Mouse (Mus musculus): ENCODE data around the gene Kdelc2. TPM values are rescaled to one million over a fixed set of nuclear protein-coding genes. Genes with fewer than 3 reads are reported as not detected.

The Kdelc2 gene
- polyA plus RNA-seq, 1 experiment from 2014 or later: 8.3 TPM

DNA sequence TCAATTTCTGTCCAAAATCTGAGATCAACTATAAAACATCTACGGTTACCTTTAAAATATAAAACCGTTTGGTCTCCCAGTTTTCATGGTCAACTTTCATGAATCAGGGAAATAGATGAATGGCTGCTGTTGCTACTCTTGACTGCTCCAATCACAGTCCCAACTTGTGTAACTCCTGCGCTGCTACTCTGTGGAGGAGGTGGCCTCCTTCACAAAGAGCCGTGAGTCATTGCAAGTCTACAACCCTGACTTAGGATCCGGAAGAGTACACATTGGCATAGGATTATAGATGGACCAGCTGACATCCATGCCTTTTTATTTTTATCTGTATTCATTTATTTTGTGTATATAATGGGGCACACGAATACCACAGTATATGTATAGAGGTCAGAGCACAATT is 31.9 kb upstream of the Kdelc2 start:
- Histone ChIP-seq H3K36me3 (no peaks in the 10 kb centered on the region), H3K4me2 (no peak overlapping the region), H3K9me3 (0 out of 2 replicates have a peak, but pooled peaks cover 8% of the 10 kb centered on the region), H3K9ac (no peak overlapping the region), H3K4me1 (replicated peaks) (no peaks in the 10 kb centered on the region), H3K4me3 (no peak overlapping the region), H3K27ac (replicated peaks) (no peak overlapping the region), H3K27me3 (no peaks in the 10 kb centered on the region)
- WGBS: 92% methylated on average over 6 of the region's 6 CpGs
- ATAC-seq (ENCODE audit: low read depth): no peak

DNA sequence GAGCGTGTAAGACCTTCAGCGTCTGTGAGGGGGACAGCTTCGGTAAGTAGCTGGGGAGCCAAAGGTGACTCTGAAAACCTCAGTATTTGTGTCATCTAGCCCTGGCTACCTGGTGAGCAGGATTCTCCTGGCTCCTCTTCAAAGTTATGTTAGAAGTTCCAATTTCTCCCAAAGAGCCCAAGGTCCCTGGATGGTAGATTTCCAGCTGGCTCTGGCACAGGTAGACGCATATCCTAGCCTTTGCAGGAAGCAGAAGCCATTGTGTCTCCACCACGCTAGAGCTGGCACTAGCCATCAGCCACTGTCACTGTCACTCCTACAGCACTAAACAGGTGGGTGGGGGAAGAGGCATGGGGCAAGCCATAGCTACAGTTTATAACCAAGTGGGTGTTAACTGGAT is 30.7 kb upstream of the Kdelc2 start:
- no peak overlapping the region for H3K9ac ChIP-seq
- no peak overlapping the region for H3K4me2 ChIP-seq
- 89% methylated on average over 5 of the region's 5 CpGs for WGBS
- 0 out of 2 replicates have a peak, but pooled peaks cover 8% of the 10 kb centered on the region for H3K9me3 ChIP-seq
- H3K27me3 ChIP-seq: no peaks in the 10 kb centered on the region
- no peaks in the 10 kb centered on the region for H3K36me3 ChIP-seq
- H3K4me3 ChIP-seq: no peak overlapping the region
- H3K4me1 ChIP-seq (replicated peaks): no peaks in the 10 kb centered on the region
- ATAC-seq (ENCODE audit: low read depth): no peak
- no peak overlapping the region for H3K27ac ChIP-seq (replicated peaks)

DNA sequence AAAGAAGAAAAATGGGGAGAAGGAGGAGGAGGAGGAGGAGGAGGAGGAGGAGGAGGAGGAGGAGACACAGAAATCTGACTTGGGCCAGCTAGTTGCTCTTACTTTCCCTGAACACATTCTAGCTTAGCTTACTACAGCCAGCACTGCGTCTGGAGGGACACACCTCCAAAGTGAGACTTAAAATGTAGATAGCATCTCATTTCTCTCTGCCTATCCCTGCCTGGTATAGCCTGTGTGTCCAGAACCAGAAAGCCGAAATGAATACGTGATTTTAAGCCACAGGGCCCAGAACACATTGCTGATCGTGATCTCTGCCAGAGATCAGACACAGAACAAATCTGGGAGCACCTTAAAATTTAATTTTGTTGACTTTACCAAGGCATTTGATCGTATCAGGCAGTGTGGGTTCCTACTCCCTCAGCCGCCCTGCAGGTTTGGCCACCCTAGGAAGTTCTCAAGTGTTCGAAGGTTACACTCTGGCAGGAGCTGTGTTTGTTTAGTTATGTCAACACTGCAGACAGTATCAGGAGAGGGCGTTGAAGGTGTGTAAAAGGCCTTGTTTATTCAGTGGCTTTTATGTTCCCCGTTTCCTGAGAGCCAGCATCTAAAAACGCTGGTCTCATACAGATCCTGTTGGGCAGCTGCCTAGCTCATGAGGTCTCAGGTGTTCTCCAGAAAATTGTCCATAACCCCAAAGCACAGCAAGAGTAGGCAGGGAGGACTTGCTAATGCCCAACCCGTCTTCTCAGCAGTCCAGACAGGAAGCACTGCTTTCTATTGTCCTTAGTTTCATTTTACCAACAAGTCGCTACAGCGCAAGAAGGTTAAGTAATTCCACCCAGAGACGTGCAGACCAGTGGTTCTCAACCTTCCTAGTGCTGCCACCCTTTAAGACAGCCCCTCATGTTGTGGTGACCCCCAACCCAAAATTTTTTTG is 27.3 kb upstream of the Kdelc2 start:
- Histone ChIP-seq H3K36me3 (no peaks in the 10 kb centered on the region), H3K9ac (no peak overlapping the region), H3K4me1 (replicated peaks) (no peaks in the 10 kb centered on the region), H3K4me2 (no peak overlapping the region), H3K9me3 (no peaks in the 10 kb centered on the region), H3K27me3 (no peaks in the 10 kb centered on the region), H3K27ac (replicated peaks) (no peak overlapping the region), H3K4me3 (no peak overlapping the region)
- ATAC-seq (ENCODE audit: low read depth): no peak
- WGBS: 71% methylated on average over 14 of the region's 14 CpGs

DNA sequence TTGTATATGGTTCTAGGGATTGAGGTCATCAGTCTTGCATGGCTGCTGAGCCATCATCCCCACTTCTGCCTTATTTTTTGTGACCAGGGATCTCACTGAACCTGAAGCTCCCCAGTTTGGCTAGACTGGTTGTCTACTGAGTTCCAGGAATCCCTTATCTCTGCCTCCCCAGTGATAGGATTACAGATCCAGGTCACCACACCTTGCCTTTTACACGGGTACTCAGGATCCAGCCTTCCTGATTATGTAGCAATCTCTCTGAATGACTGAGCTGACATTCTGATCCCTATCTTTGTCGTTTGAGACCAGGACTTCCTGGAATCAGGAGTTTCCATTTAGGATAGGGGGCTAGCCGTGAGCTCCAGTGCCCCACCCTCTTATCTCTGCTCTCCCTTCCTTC is 12.5 kb upstream of the Kdelc2 start:
- Histone ChIP-seq H3K27ac (replicated peaks) (no peak overlapping the region), H3K36me3 (no peaks in the 10 kb centered on the region), H3K4me2 (no peak overlapping the region), H3K9ac (no peak overlapping the region), H3K9me3 (no peaks in the 10 kb centered on the region), H3K4me1 (replicated peaks) (no peaks in the 10 kb centered on the region), H3K27me3 (no peaks in the 10 kb centered on the region), H3K4me3 (no peak overlapping the region)
- no peak for ATAC-seq (ENCODE audit: low read depth)
- WGBS: 82% methylated on average over 3 of the region's 3 CpGs

DNA sequence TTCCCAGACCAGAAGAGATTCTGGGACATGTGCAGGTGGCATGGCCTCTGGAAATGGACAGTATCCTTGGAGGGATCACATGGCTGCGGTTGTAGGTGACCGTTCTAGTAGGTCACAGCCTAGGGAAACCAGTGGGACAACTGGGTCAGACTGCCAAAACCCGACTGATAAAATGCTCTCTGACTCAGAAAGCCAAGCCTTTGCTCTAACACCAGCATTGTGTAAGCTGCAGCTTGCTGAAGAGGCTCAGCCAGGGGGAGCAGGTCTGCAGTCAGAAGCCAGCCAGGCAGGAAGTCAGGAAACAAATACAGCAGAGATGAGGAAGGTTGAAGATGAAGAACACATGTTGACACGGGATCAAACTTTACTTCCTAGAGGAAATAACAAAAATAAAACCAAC is 7.9 kb upstream of the Kdelc2 start:
- no peaks in the 10 kb centered on the region for H3K9me3 ChIP-seq
- H3K27me3 ChIP-seq: no peaks in the 10 kb centered on the region
- H3K4me2 ChIP-seq: no peak overlapping the region
- H3K36me3 ChIP-seq: no peaks in the 10 kb centered on the region
- H3K9ac ChIP-seq: no peak overlapping the region
- H3K4me1 ChIP-seq (replicated peaks): no peaks in the 10 kb centered on the region
- WGBS: 84% methylated on average over 4 of the region's 4 CpGs
- no peak overlapping the region for H3K4me3 ChIP-seq
- no peak overlapping the region for H3K27ac ChIP-seq (replicated peaks)
- ATAC-seq (ENCODE audit: low read depth): no peak

DNA sequence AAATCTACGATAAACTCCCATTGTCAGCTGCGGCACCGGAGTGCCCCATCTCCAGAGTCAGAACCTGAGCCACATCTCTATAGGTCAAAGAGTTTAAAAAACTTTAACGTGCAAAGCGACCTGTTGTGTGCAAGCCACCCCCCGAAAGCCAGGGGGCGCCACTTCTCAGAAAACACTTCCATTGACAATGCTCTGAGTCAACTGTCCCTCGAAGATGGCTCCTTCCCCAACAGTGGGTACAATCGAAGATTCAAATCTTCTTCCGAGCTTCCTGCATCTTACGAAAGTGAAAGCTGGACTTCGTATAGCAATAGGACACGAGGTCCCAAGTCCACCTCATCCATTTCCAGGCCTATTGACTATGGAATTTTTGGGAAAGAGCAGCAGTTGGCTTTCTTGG is 7.0 kb upstream of the Kdelc2 start:
- Histone ChIP-seq H3K36me3 (no peaks in the 10 kb centered on the region), H3K9ac (no peak overlapping the region), H3K4me1 (replicated peaks) (no peaks in the 10 kb centered on the region), H3K4me2 (no peak overlapping the region), H3K27ac (replicated peaks) (no peak overlapping the region), H3K27me3 (no peaks in the 10 kb centered on the region), H3K4me3 (no peak overlapping the region), H3K9me3 (no peaks in the 10 kb centered on the region)
- WGBS: 88% methylated on average over 13 of the region's 13 CpGs
- no peak for ATAC-seq (ENCODE audit: low read depth)

DNA sequence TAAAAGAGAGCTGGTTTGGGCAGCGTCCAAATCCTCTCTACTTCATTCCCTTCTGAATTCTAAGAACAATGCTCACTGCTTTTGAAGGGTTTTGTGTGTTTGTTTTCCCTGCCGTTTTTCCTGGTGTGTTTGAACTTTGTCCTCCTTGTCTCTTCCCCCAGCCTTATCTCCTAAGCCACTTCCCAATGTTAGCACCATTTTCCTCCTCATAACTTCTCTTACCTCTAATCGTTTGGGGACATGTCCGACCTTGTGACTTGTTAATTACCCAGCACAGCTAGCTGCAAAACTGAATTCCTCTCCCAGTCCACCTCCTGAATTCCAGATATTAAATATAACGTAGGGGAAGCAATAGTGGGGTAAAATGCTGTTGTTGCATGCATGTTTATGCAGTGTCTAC is 6.2 kb upstream of the Kdelc2 start:
- Histone ChIP-seq H3K4me2 (no peak overlapping the region), H3K36me3 (no peaks in the 10 kb centered on the region), H3K4me1 (replicated peaks) (no peaks in the 10 kb centered on the region), H3K4me3 (no peak overlapping the region), H3K9ac (no peak overlapping the region), H3K9me3 (no peaks in the 10 kb centered on the region), H3K27me3 (no peaks in the 10 kb centered on the region), H3K27ac (replicated peaks) (no peak overlapping the region)
- no peak for ATAC-seq (ENCODE audit: low read depth)
- 73% methylated on average over 5 of the region's 5 CpGs for WGBS

DNA sequence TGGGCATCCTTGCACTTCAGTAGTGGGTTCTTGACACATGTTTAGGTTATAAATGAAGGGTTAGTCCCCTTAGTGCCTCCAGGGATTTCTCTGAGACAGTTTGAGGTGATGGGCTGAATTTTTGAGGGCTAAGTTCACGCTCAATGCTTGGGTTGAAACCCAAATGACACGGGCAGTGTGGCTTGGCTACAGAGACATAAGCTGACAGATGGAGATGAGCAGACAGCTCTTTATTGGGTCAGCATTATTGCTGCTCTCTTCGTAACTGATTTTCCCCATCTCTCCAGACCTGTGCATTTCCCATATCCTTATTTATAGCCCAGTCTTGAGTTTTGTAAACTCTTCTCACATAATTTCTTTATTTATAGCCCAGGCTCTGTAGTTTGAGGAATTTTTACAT is 5.7 kb upstream of the Kdelc2 start:
- Histone ChIP-seq H3K9ac (no peak overlapping the region), H3K9me3 (no peaks in the 10 kb centered on the region), H3K27ac (replicated peaks) (no peak overlapping the region), H3K4me2 (no peak overlapping the region), H3K4me3 (no peak overlapping the region), H3K27me3 (no peaks in the 10 kb centered on the region), H3K36me3 (no peaks in the 10 kb centered on the region), H3K4me1 (replicated peaks) (no peaks in the 10 kb centered on the region)
- 86% methylated on average over 3 of the region's 3 CpGs for WGBS
- no peak for ATAC-seq (ENCODE audit: low read depth)

DNA sequence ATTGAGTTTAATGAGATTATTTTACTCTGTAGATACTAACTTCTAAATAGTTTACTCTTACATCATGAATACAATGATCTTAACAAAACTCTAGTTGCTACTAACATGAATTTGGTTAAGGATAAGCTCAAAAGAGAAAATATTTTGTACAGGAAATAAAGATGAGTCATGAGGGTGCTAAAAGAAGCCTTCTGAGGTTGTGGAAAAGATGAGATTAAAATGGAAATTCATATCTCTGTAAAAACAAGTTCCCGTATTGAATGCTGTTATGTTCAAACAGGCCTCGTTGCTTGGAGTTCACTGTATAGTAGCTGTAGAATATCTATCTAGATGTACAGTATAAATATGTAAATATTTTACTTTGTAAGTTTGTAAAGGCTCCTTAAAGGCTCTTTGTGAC is 3.2 kb upstream of the Kdelc2 start:
- H3K36me3 ChIP-seq: no peaks in the 10 kb centered on the region
- H3K9ac ChIP-seq: no peak overlapping the region
- no peak for ATAC-seq (ENCODE audit: low read depth)
- H3K9me3 ChIP-seq: no peaks in the 10 kb centered on the region
- H3K4me1 ChIP-seq (replicated peaks): peaks cover 7% of the 10 kb centered on the region
- no peak overlapping the region for H3K27ac ChIP-seq (replicated peaks)
- no peak overlapping the region for H3K4me2 ChIP-seq
- WGBS: 88% methylated on average over 2 of the region's 2 CpGs
- H3K4me3 ChIP-seq: no peak overlapping the region
- no peaks in the 10 kb centered on the region for H3K27me3 ChIP-seq

DNA sequence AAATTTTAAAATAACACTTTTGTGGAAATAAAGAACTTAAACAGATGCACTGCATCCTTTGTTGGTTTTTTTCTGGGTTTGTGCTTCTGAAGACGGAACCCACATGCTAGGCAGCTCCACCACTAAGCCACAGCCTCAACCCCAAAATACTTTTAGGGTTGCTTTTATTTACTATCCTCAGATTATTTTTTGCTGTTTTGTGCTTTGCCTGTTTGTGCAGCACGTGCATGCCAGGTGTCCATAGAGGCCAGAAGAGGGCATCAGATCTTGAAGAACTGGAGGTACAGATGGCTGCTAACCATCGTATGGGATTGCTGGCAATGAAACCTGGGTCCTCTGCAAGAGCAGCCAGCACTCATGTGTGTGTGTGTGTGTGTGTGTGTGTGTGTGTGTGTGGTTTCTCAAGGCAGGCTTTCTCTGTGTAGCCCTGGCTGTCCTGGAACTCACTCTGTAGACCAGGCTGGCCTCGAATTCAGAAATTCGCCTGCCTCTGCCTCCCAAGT is 2.7 kb upstream of the Kdelc2 start:
- no peak for ATAC-seq (ENCODE audit: low read depth)
- WGBS: 86% methylated on average over 5 of the region's 5 CpGs

DNA sequence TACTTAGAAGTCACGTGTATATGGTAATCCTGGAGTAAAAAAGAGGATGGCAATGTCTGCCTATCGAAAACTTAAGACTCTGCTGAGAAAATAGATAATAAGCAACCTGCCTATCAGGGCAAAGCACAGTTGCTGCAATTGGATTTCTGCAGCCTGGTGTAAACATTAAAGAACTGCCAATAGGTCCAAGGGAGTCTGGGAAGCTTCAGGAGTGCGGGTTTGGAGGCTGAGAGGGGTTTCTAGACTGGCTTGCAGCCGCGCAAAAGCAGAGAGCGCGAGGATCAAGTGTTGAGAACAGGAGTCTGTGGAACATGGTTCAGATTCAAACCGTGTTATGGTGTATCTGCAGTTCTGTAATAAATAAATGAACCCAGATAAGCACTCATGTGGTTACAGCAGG is 1.0 kb downstream of the Kdelc2 start:
- Histone ChIP-seq H3K4me2 (peak overlapping the region; percentile 86), H3K9ac (peak overlapping the region; percentile 84), H3K27me3 (no peaks in the 10 kb centered on the region), H3K4me1 (replicated peaks) (peaks cover 7% of the 10 kb centered on the region), H3K9me3 (no peaks in the 10 kb centered on the region), H3K4me3 (peak overlapping the region; percentile 66), H3K27ac (replicated peaks) (peak overlapping the region; percentile 84), H3K36me3 (no peaks in the 10 kb centered on the region)
- ATAC-seq (ENCODE audit: low read depth): 0 out of 2 replicates have a peak, but pooled peaks have one; percentile 6
- 18% methylated on average over 8 of the region's 8 CpGs for WGBS

More for the DNA sequence above, 2.7 kb upstream of the Kdelc2 start:
- Histone ChIP-seq H3K4me2 (no peak overlapping the region), H3K27me3 (no peaks in the 10 kb centered on the region), H3K4me3 (no peak overlapping the region), H3K4me1 (replicated peaks) (peaks cover 7% of the 10 kb centered on the region), H3K27ac (replicated peaks) (no peak overlapping the region), H3K9ac (no peak overlapping the region), H3K36me3 (no peaks in the 10 kb centered on the region), H3K9me3 (no peaks in the 10 kb centered on the region)

DNA sequence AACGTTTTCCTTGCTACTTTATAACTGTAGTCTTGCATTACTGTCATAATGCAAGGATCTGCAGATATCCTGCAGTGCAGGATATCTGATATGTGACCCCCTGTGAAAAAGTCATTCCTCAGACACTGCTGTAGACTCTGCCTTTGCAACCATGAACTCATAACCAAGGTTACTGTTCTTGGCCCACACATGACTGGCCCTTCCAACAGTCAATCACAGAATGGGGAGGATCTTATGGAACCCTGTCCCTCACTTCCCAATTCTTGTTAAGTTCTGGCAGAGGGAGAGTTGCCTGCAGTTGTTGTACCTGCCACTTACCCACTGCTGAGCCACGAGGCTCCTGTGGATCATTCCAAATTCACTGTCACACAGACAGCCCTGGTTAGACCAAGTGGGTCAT is 3.6 kb downstream of the Kdelc2 start:
- no peak overlapping the region for H3K4me3 ChIP-seq
- ATAC-seq (ENCODE audit: low read depth): no peak
- H3K9me3 ChIP-seq: no peaks in the 10 kb centered on the region
- no peak overlapping the region for H3K27ac ChIP-seq (replicated peaks)
- H3K9ac ChIP-seq: no peak overlapping the region
- H3K4me2 ChIP-seq: no peak overlapping the region
- no peaks in the 10 kb centered on the region for H3K36me3 ChIP-seq
- peaks cover 7% of the 10 kb centered on the region for H3K4me1 ChIP-seq (replicated peaks)
- H3K27me3 ChIP-seq: no peaks in the 10 kb centered on the region
- 85% methylated on average over 2 of the region's 2 CpGs for WGBS

DNA sequence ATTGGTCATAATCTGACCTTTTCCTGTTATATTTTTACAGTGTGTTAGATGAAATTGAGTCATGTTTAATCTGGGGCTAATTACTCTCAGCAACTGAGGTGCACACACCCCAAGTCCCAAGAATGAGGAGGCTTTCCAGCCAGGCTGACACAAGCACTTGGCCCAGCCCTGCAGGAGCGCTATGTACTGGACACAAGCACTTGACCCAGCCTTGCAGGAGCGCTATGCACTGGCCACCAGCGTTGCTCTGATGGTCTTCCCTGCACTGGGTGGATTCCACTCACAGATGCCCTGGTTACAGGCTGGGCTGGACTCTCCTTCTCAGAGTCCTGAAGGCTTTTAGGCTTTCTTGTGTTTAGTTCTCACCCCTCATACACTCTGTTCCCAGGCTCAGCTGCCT is 5.3 kb downstream of the Kdelc2 start:
- H3K9ac ChIP-seq: no peak overlapping the region
- H3K4me3 ChIP-seq: no peak overlapping the region
- H3K36me3 ChIP-seq: no peaks in the 10 kb centered on the region
- WGBS: 75% methylated on average over 3 of the region's 3 CpGs
- no peak overlapping the region for H3K27ac ChIP-seq (replicated peaks)
- no peak overlapping the region for H3K4me2 ChIP-seq
- H3K27me3 ChIP-seq: no peaks in the 10 kb centered on the region
- H3K4me1 ChIP-seq (replicated peaks): peaks cover 7% of the 10 kb centered on the region
- ATAC-seq (ENCODE audit: low read depth): no peak
- no peaks in the 10 kb centered on the region for H3K9me3 ChIP-seq

Measured in neural tube, embryonic 13.5 days (tissue).